Mouse (Mus musculus) retina, embryonic 14.5 days (tissue): ENCODE measurements at regions not wholly inside any gene's neighbourhood (a gene's known extent, or its start where the extent isn't known, plus 50 kb on each side); places are given as distances from the start of the nearest gene placed in this dataset.

Experiments used
- DNase-seq: peaks from one replicate; pipeline ENCODE4 v3.0.0-alpha.2; 2015; ENCODE audit warnings: low spot score

DNA sequence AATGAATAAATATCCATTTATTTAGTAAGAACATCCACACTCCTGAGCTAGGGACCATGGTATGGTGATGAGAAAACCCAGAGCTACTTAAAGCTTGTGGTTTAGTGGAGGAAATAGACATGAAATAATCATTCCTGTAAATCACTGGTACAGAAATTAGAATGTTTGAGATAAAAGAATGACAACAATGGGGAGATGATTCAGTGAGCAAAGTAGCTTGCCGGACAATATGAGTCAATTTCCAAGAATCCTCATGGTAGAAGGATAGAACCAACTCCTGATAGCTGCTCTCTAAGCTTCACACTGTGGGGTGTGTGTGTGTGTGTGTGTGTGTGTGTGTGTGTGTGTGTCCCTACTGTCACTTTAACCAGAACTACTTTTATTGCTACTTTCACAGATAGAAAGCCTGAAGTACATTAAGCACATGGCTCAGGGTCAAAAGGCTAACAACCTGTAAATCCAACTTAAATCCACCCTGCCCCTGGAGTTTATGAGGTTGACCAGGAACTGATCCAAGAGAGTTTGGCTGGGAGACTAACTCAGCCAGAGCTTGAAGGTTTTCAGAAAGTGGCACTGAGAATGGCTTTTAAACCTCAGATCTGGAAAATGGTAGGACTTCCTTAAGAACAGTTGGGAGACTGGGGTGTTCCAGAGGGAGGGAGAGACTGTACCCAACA, 336.9 kb upstream of the Gcfc2 start:
- no peak for DNase-seq

DNA sequence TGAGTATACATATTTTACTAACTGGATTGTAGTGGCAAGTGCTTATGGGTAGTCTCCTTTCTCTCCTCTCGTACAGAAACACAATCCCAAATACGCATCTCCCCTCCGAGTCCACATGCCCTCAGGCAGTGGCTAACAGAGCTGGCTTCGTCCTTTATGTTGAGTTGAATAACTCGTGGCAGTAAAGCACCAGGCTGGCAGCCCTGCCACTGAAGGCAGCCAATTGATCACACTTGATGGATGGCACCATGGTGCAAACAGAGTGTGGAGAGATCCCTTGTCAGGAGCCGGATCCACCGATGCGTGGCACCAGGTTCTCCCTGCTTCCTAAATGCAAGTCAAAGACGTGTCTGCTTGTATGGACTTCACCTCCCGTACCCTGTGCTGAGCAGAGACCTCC, 333.7 kb upstream of the Gcfc2 start:
- no peak for DNase-seq

DNA sequence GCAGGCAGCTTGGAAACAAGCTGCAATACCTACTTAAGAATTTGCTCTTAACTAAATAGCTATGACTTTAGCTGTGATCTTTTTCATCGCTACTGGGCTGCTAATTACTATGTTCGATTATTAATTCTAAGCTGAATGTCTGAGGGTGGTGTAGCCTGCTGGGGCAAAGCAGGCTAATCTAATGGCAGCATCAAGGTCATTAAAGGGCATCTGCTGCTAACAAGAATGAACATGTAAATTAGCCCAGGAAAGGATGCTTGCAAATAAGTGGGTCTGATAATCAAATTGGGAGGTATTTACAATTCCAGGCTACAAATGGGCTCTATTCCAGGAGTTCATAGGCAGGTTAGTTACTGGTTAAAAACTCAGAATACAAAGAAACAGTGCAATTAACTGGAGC, 327.5 kb upstream of the Gcfc2 start:
- no peak for DNase-seq

DNA sequence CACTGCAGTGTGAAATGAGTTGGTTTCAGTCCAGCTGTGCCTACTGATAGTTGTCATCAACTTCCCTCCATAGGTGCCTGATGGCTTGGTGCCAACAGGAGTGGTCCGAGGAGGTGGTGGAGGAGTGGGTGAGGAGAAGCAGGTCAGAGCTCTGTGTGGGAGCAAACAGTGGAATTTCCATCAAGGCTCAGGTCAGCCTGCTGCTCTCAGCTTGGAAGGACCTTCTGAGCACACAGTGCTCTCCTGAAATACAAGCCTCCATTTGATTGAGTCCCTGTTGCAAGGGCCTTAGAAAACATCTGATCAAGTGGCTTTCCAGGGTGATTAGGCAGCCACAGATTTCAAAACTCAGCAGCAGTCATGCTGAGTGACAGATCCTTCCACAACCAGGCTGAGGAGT, 314.8 kb upstream of the Gcfc2 start:
- no peak for DNase-seq

DNA sequence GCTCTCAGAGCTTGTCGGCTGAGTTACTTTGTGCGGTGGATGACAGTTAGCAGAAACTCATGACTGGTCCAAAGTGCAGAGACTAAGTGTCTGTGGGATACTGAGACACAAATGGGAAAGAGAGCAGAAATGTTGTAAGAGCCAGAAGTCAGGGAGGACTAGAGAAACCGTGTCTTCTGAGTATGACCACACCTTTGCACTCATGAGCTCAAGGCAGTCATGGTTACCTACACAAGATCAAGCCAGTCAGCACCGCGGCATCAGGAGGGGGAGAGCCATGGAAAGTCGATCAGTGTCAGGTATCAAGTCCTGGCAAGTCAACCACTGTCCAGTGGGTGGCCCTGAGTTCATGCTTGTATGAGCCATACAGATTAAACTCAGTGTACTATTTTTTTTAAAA, 311.5 kb upstream of the Gcfc2 start:
- no peak for DNase-seq

DNA sequence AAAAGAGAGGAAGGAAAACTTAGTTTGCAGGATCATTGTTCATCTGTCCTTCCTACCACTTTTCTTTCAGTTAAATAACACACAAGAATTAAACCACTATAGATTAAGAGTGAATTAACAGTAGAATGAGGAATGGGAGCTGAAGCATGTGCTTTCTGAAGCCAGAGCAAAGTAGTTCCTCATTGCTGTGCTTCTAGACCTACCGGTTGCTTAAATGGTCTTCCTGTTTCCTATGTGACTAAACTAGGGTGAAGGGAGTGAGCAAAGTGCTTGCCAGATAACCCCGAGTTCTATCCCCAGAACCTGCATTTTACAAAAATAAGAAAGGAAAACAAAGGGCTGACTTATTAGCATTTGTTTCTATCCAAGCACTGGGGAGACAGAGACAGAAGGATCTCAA, 305.5 kb upstream of the Gcfc2 start:
- no peak for DNase-seq

DNA sequence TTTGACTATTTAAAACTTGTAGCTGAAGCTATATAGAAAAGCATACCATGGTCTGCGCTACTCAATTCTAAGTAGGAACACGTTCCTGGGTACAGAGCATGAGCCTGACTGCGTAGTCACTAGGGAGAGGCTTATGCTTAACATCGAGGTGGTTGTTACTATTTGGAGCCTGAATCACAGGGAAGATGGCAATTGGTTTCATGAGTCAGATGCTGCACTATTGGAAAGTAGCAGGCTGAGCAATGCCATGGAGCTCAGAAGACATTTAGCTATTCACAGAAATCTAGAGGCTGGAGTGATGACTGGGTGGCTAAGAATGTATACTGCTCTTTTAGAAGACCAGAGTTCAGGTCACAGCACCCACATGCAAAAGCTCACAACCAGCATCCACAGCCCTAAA, 302.4 kb upstream of the Gcfc2 start:
- DNase-seq = no peak

DNA sequence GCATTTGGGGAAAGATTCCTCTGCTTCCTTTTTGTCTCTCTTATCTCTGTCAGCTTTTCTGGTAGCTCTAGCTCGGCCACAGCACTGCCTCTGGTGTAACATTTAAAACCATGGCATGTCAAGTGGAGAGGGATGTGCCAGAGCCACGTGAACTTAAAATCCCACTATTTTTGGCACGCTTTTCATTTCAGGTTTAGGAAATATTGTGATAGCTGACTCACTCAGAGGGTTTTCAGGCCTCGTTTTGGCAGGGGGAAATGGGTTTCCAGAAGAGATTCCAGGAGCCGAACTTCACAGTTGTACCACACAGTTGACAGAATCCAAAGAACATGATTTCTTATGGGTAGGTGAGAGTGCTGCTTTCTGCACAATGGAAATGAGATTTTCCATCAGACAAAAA, 300.8 kb upstream of the Gcfc2 start:
- DNase-seq = no peak

DNA sequence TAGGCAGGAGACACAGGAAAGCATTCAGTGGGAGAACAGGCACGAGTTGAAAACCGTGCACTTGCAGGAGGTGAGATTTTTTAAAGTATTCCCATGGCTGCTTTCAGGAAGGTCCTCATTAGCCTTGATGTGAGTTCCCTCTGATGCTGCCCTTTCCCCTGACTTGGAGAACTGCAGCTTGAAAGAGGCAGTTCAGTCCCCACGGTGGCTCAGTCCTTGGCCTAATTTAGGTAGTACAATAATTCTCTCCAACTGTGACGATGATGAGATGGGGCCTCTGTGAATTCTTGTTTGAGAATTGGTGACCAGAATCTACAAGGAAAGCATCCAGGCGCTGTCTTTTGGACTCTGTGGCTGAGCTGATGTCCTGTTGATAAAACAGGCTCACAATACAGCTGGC, 298.5 kb upstream of the Gcfc2 start:
- DNase-seq = no peak

DNA sequence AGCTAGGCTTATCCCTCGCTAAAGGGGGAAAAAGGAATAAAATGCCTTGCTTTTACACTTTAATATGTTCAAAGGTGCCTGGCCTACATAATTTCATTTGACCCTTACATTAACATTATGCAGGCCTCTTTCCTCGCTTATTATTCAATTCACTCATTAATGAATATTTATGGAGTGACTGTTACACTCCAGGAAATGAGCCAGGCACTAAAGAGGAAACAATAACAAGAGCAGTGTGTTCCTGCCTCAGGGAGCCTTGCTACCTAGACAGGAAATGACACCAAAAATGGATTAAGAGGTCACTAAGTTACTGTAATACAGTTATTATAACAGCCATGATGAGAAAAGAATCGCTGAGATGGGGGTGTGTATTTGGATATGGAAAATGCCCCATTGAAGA, 289.9 kb upstream of the Gcfc2 start:
- DNase-seq = no peak

DNA sequence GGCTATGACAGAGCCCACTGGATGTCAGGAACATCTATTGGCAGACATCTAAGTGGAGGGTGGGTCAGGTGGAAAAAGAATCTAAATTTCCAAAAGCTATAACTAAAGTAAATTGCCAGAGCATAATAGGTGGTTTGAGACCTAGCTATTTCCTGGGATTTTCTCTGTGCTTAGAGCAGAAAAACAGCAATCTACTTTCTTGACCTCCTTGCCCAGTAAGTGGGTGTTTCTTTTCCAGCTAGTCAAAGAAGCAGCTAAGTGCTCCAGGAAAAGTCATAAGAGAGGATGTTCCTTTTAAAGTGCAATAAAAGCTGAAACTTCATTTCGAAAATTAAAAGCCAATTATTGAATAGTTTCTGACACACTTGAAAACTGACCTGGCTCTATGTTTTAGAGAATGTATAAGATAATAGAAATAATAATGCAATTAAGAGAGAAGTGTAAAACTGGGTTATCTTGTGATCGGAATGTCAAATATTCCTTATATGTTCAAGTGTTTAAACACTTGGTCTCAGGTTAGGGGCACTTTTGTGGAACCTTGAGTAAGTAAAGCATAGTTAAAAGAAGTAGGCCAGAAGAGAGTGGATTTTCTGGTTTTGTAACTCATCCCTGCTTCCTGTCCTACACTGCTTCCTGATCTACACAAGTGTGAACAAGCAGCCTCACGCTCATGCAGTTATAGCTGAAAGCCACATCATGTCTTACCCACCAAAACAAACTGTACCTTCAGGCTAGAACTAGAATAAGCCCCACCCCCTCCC, 275.7 kb upstream of the Gcfc2 start:
- no peak for DNase-seq

DNA sequence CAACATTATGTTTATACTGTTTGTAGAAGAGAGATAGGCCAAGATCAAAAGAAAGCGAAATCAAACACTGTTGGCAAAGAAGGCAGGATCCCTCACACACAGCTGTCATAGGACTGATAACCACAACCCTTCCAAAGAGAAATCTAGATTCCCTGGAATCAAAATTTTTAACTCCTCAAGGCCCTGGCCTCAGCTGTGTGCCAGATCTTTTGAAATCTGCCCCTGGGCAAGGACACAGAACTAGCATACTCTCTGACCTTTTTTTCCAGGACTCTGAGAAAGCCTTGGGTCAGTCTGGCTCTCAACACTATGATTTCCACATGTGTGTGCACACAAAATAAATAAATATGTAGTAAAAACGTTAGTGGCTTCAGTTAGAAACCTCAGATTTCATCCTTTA, 271.6 kb upstream of the Gcfc2 start:
- no peak for DNase-seq

DNA sequence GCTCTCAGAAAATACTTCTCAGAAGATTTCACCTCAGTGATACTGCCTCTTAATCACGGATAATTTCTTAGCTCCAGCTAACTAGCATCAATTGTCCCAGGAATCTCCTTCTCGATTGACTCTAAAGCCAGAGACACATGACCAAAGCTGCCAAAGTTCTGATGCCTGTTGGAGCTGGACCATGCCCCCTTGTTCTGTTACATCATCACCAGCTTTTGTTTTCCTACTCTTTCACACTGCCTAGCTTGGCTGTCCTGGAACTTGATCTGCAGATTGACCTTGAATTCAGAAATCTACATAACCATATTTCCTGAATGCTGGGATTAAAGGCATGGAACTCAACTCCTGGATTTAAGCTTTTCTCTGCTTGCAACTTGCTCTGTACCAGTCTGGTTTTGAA, 268.3 kb upstream of the Gcfc2 start:
- DNase-seq = no peak

DNA sequence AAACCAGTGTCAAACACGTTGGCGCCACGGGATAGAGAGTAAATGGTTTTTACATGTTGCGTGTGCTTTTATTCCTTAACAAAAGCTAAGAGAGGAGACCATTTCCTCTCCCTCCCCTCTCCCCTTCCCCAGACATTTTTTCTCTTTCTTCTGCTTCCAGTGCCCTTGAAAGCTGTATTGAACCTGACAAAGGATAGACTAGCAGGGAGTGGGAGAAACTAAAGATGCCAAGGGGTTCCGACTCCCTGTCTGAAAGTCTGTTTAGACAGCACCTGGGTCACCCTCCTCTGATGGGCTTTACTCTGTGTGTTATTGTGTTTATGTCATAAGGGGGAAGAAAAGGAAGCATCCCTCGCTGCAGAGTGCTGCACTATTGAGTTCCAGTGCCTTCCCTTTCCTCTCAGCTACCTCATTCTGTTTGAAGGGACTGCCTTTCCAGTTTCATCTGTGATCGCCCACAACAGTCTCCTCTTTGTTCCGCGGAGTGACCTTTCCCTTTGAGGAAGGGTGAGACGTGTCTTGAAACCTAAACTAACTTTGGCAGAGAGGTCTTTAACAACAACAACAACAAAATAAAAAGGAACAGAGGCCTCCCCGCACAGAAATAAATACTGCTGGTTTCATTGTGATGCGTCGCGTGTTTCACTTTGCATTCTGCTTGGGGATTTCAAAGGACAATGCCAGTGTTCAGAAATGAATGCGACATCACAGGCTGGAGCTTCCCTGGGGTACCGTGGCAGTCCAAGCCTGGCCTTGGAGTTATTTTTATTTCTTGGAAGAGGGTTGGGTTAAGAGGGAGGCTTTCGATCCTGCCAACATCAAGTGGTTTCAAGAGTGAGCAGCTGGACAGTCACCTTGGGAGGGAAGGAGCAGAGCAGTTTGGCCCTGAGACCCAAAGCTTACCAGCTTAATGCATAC, 262.7 kb upstream of the Gcfc2 start:
- DNase-seq = no peak

DNA sequence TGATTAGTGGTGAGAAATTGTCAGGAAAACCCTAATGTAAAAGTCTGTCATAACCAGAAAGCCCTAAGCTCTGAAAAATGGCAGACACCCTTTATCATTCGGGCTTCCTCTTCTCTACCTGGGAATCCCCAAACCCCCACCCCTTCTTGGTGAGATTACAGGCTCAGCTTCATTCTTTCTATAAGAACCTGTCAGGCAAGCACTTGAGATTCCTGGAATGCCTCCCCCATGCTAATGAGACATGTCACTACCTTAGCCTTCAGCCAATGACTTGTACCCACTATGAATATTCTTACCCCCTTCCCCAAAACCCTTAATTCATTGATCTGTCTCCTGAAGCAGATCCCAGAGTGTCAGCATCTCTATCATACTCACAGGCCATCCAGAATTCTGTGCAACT, 254.5 kb upstream of the Gcfc2 start:
- no peak for DNase-seq

DNA sequence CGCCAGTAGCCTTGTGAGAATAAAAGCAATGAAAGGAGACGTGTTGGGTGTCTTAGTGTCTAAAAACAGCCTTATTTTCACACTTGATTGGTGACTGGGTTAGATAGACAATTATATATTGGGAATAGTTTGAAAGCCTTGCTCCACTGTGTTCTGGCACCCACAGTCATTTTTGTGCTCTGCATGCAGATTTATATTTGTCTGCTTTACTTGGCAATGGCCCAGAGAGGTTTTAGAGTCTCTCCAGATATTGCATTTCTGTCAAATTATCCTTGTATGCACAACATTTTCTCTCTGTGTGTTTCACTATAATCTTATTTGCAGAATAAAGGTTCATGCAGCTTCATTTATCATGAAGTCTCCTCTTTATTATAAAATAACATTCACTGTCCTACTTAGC, 250.2 kb upstream of the Gcfc2 start:
- no peak for DNase-seq

DNA sequence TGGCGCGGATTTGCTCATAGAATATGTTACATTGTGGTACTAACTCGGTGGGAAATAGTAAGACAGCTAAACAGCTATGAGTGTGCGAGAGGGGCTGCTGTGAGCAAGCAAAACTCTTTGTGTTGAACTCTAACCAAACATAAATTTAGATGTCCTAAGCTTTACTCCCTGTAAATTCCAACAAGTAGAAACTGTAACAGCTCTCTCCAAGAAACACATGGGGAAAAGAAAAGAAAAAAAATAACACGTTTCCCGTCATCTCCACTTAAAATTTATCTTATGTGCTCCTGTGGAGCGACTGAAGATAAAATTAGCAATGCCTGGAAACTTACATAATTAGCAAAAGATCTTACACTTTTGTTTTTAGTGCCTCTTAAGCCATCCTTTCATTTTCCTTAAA, 226.2 kb upstream of the Gcfc2 start:
- no peak for DNase-seq

DNA sequence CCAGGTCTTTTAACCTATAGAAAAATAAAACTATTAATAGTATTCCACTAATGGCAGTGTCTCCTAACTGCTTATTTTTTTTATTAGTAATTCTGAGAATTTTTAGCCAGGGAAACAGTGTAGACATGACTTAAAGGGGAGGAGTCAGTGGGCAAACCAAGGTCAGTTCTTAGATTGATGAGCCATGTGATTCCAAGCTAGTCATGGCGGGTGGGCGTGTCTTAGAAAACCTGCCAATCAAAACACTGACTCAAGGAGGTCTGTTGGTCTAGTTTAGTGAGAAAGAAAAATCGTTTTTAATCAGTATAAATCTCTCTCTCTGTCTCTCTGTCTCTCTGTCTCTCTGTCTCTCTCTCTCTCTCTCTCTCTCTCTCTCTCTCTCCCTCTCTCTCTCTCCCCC, 225.3 kb upstream of the Gcfc2 start:
- DNase-seq = no peak

DNA sequence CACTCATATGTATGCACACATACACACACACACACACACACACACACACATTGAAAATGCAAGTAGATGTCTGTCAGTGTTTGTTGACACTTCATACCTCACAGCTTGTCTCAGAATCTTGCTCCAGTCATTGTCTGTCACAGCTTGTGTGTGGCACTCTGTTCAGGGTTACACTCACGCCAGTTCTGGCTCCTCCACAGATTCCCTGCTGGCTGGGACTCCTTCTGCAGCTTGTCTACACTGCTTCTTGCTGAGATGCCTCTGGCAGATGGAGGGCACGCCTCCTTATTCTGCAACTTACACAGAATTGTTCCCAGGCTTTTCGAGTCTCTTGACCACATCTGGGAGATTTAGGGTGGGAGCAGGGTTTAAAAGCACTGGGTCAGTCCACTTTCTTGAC, 208.6 kb upstream of the Gcfc2 start:
- no peak for DNase-seq

DNA sequence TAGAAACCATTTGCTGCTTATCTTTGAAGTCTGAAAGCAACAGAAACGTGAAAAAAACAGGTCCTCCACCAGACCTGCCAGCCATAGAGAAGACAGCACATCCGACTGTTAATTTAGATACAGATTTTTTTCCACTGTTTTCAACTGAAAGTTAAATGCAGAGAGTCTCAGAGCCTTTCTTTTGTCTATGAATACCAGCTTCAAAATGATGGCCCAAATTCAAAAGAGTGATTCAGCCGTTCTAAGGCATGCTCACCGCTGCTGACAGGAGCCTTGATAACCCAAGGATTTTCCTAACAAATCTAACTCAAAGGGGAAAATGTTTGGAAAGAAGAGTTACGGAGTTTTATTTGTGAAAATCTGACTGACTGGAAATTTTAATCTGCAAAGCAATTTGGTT, 207.1 kb upstream of the Gcfc2 start:
- no peak for DNase-seq

DNA sequence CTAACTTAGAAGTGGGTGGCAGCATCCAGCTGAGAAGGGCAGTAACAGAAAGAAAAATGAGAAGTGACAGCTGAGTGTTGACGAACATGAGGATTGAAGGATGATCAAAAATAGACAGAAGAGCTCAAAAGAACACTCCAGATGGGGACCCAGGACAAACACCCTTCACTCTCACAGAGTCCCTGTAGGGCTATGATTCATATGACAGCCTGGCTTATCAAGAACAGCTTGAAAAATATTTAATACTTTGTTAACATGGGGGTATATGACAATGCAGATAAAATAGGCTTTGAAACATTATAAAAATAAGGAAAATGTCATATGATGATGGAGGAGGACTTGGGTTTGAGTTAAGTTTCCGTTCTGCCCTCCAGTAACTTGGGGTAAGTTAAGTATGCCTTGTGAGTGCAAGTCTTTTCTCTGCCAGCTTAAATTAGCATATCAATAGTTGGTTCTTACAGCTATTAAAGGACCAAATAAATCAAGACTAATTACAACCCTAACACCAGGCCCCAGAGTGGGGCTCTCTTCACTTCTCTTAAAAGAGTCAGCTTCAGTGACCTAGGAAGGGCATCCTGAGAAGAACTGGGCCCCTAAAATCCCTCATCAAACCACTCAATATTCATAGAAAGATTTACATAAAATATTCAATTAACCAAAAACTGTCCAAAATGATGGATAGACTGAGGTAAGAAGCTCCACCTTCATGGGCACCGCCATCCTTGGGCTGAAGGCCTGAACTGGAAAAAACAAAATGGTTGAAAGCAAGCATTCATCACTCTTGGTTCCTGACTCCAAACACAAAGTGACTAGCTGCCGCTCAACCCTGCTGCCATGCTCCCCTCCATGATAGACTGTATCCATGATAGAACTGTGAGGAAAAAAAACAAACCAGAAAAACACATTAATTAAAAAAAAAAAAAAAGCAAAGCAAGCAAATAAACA, 198.6 kb upstream of the Gcfc2 start:
- no peak for DNase-seq

DNA sequence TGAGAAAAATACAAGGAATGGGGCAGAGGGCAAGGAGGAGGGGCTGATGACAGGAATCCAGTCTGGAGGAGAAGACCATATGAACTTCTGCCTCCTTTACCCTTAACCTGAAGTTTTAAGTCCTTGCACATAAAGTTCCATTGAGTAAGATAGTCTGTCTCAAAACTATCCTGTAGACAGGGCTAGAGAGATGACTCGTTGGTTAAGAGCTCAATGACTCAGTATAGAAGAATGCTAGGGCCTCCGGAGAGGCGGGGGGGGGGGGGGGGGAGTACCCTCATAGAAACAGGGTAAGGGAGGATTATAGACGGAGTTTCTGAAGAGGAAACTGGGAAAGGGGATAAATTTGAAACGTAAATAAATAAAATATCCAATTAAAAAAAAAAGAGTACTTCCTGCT, 191.8 kb upstream of the Gcfc2 start:
- no peak for DNase-seq
